Mouse (Mus musculus): ENCODE results near the gene Pcyt2.

- TF ChIP-seq MAX (IDR thresholded peaks at IDR 0.05): no peak
- TF ChIP-seq CTCF (IDR thresholded peaks at IDR 0.05; ENCODE audit: control insufficient read depth, insufficient read depth, insufficient read length): no peak
- no peak for TF ChIP-seq MYOD1 (IDR thresholded peaks at IDR 0.05; ENCODE audit: control insufficient read depth, insufficient read length, low read depth)
- TF ChIP-seq USF1 (IDR thresholded peaks at IDR 0.05; ENCODE audit: low read depth): no peak
- TF ChIP-seq FOSL1 (IDR thresholded peaks at IDR 0.05; ENCODE audit: insufficient read depth, low read length, poor library complexity, severe bottlenecking): no peak
- no peak for TF ChIP-seq MYOG (IDR thresholded peaks at IDR 0.05; ENCODE audit: control insufficient read depth, extremely low read depth, insufficient read length)
- TF ChIP-seq CEBPB (IDR thresholded peaks at IDR 0.05; ENCODE audit: low read depth): no peak
Measured at GRCm38 (mm10) chr11:120574278-120574600, 43.5 kb downstream of the Pcyt2 start.

Data from C2C12 (cell line).